Mouse (Mus musculus): ENCODE results near the gene Dennd2a.

The Dennd2a gene

DNA sequence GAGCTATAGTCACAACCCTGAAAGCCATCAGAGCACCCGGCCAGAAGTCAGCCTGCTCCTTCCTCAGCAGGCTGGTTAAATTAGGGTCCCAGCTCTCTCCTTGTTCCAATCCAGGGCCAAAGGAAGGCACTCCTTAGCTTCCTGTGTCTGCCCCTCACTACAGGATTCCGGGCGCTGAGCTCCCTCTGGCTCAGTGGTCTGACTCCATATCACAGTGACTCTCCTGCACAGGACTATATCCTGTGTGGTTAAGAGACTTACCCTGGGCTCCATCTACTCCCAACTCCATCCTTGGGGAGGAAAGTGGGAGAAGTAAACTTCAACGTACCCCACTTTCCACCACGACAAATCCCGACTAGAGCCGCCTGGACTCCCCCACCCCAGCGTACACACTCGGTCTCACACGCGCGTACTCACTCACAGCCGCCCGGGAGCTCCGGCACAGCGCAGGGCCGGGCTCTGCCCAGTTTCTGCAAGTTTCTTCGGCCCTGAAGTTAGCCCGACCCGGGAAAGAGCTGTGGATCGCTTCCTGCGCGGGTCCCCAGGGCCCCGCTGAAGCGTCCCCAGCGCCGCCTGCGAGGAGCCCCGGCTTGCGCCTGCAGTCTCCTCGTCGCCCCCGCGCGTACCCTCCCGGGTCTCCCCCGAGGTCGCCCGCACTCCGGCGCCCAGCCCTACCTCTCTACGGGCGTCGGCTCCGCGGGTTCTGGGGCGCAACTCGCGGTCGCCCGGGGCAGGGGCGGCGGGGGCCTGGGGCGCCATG is 587 bp downstream of the Dennd2a start:
- peak; percentile 71 for DNase-seq (ENCODE audit: low spot score)

DNA sequence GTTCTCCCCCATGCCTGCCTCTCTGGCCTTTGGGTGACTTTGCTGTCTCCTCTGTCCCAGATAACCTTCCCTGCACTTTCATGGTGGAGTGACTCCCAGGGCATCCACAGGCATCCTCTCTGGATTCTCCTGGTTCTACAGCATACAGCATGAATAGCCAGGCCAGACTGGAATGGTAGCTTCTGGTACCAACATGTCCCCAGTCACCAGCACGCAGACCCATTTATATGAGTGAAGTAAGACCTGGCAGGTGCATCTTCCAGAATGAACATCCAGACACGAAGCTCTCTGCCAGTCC is 2.1 kb downstream of the Dennd2a start:
- DNase-seq (ENCODE audit: low spot score): no peak

GRCm38 (mm10) chr6:39554888-39555647 is 2.6 kb downstream of the Dennd2a start:
- no peak for DNase-seq (ENCODE audit: low spot score)

- DNase-seq (ENCODE audit: low spot score): no peak
Measured at GRCm38 (mm10) chr6:39551981-39552636, 5.6 kb downstream of the Dennd2a start.

DNA sequence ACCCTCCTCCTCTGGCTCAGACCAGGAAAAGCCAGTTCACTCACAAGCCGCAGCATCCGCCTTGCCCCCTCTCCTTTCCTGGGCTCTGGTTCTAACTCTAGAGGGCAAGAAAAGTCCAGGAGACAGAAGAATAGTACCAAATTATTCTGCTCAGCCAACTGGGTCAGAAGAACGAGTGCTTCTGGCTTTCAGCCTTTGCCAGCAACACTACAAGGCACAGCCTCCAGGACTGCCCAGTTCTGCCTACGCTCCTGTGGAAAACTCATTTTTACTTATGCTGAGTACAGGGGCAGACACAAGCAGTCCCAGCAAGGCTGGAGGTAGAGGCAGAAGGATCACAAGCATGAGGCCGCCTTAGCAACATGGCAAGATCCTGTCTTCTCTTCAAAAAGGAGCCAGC is 9.6 kb downstream of the Dennd2a start:
- no peak for DNase-seq (ENCODE audit: low spot score)

DNA sequence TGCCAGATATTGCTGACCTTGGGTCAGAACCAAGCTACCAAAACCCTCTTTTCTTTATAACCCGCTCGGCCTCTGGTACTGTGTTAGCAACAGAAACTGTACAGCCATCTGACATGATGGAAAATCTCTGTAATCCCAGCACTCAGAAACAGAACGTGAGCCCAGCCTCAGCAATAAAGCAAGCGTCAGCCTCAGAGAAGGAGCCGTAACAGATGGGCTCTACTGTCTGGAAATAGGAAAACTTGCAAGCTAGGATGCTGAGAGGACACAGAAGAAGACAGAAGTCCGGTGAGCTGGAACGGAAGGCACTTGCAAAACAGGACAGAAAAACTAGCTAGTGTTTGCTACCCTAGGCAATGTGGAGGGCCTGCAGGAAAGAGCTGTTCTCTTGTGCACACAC is 12.2 kb downstream of the Dennd2a start:
- DNase-seq (ENCODE audit: low spot score): no peak

DNA sequence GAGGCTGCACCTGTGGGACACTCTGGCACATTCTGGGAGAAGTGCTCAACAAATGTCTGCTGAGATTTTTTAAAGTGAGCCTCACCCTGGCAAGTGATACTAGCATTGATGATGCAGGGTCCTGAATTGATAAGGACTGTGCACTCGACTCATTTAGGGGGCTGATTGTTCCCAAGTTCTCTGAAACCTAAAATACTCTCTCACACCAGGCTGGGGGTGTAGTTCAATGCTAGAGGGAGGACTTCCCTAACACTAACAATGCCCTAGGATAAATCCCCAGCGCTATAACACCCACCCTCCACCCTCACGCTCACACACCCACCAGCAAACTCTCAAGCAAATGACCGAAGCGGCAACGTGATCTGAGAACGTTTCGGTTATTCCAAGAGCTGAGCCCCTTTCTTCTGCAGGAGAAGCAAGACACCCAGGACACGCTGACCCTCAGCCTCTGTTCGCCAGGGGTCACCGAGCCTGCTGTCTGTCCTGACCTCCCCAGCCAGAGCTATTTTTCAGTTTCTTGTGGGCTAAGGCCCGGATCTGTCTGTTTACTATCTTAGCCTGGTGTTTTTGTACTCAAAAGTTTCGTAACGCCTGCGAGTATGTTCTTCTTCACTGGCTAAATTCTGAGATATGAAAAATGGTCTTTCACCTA is 13.8 kb downstream of the Dennd2a start:
- peak; percentile 53 for DNase-seq (ENCODE audit: low spot score)

DNA sequence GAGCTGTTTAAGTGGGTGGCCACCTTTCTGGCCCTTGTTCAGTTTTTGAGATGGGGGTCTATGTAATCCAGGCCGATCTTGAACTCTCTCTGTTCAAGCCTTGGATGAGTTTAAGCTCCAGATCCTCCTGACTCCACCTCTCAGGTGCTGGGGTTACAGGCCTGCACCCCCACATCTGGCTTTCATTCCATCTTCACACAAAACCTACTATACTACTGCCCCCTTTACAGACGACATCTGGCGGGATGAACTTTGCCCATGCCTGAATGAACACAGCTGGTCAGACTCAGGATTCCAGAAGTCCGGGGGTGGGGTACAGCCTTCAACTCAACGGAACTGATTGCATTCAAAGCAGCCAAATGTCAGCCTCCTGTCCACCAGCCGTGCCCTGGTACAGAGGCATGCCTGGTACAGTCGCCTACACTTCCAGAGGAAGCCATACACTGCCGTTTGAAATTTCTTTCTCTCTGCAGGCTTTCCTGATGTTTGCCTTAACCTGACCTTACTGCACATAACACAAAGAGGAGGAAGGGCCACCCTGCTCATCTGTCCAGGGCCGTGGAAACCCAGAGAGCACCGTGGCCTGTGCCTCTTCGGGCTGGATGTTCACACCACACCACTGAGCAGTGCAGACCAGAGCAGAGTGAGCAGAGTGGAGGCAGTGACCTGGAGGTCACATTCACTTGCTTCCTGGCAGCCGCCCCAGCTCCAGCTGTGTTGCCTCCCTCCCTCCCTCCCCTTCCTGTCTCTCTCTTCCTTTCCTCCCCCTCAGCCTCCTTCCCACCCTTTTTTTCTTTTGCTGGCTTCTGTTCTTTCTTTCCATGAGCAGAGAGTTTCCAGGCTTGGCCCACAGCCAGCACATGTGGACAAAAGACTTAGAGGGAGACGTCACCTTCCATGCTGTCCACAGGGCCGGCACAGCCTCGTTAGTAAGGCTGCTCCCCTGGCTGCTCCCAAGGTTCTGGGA is 14.8 kb downstream of the Dennd2a start:
- peak; percentile 76 for DNase-seq (ENCODE audit: low spot score)

DNA sequence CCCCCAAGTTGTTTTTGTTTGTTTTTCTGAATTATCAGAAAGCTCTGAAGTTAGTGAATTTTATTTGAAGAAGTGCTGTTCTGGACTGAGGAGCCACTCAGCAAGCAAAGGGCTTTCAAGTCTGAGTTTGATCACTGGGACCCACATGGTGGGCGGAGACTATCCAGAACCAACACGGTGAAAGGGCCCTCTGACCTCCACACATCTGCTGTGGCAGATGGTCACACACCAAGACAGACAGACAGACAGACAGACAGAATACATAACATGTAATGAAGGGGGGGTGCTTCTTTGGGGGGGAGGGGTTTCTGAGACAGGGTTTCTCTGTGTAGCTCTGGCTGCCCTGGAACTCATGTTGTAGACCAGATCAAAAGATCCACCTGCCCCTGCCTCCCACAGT is 17.1 kb downstream of the Dennd2a start:
- DNase-seq (ENCODE audit: low spot score): peak; percentile 59

DNA sequence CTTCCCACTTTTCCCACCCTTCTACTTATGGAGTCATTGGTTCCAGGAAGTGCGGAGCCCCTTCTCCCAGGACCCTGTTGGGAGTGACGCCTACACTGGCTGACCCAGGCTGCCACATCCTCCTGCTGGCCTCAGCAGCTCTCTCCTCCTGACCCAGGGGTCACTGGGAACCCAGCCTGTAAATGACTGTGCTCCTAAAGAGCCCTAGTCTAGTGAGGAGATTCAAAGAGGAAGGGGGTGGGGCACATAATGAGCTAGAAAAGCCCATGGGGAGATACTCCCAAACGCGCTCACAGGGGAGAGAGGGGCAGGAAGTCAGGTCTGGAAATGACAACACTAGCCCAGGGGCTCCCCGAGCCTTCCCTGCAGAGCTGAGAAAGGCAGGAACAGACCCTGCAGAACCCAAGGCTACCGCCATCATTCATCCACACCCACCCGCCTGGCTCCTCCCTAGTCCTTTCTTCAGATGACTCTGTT is 17.9 kb downstream of the Dennd2a start:
- DNase-seq (ENCODE audit: low spot score): peak; percentile 78

DNA sequence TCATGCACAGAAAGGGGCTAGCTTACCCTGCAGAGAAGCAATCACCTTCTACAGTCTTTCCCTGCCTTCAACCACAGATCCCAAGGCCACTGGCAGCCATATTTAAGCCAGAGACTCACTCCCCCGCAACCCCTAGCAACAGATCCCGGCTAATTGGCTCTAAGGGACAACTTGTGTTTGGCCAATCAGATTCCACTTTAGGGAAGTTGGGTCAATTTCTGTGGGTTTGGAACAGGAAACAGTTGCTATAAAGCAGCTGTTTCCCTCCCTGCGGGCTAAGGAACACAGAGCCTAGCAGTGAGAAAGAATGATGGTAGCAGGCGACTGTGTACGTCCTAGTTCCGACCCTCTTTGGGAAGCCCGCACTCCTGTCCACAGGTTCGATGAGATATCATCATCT is 19.4 kb downstream of the Dennd2a start:
- DNase-seq (ENCODE audit: low spot score): peak; percentile 45

DNA sequence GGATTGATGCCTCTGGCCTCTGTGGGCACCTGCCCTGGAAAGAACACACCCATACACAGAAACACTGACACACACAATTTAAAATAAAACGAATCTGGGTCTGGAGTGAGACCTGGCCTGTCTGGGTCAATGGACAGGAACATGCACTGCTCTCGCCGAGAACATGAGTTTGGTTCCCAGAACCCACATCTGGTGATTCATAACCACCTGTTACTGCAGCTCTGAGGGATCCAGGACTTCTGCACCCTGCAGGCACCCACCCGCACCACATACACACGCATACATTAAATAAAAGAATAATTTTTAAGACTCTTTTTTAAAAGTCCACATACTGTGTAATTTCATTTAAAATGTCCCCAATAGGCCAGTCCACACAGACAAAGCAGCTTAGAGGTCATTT is 20.4 kb downstream of the Dennd2a start:
- no peak for DNase-seq (ENCODE audit: low spot score)

DNA sequence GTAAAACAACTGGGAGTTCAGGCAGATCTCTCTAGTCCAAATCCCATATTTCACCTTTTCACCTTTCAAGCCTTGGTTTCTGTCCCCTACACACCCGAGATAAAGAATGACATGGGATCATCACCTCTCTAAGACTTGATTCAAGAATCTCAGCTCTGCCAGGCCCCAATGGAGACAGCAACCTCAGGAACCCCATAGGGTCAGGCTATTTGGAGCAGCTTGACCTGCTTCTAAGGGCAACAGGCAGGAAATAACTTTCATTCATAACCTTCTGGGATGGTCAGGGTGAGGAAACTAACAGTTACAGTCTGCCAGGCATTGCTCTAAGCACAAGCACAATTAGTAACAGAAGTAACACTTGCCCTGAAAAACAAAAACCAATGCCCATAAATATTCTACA is 21.0 kb downstream of the Dennd2a start:
- DNase-seq (ENCODE audit: low spot score): no peak

DNA sequence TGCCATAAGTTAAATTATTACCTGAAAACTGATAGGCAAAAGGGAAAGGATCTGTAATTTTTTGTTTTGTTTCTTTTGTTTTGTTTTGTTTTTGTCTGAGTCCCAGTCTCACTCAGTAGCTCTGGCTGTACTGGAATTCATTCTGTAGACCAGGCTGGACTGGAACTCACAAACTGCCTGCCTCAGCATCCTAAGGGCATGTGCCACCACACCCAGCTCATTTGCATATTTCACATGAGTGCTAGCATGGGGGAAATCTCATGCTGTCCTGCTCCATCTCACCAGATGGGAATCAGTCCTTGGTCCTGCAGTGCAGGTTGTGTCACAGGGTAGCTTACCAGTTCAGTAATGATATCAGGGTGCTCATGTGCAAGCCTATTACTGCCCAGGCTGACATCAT is 22.7 kb downstream of the Dennd2a start:
- no peak for DNase-seq (ENCODE audit: low spot score)

DNA sequence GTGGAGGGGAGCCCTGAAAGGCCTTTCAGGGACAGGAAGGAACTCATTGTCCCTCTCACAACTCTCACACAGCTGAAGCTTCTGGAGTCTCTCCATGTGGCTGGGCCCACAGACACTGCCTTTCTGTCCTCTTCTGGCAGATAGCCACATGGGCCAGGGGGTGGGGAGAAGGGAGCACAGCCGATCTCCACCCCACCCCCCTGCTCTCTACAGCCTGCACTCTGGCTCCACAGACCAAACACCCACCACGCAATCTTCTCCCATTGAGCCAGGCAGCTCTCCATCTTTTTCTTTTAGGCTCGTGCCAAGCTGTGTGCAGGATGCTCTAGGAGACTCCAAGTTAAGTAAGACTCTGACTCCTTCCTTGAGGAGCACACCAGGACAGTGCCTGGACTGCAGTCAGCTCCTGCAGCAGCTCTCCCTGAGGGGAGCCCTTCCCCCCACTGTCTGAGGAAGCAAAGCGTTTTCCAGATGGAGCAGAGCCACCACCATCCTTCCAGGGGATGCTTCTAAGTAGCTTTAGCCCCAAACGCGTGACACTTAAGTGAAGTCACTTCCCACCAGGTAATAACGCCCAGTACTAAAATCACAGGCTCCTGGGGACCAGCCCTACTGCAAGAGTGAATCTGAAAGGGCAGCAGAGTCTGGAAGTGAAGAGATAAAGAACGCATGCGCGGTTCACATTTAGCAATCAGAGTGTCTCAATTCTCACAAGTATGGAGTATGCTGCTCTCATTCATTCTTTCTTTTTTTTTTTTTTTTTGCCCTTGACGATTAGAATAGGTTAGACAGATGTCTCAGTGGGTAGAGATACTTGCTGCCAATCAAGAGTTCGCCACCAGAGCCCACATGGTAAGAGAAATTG is 28.8 kb downstream of the Dennd2a start:
- peak; percentile 42 for DNase-seq (ENCODE audit: low spot score)

- DNase-seq (ENCODE audit: low spot score): no peak
Measured at GRCm38 (mm10) chr6:39527811-39528210, 29.9 kb downstream of the Dennd2a start.

DNA sequence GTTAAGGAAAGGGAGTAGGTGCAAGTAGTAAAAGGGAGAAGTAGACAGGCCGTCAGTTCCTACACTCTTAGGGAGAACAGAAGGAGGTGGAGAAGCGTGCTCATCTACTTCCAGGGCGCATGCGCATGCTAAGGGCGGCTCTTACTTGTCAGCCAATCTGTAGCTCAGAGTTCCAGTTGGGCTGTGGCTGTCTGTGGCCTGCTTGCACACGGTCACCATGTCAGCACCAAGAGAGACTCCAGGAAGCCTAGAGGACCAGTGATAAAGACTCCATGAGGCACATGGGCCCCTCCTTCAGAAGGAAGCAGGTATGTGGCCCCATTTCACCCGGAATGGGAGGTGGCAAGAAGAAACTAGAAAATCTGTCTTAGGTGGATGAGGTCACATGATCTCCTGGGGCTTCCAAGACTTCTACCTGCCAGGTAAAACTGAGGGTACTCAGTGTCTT is 30.3 kb downstream of the Dennd2a start:
- DNase-seq (ENCODE audit: low spot score): no peak

DNA sequence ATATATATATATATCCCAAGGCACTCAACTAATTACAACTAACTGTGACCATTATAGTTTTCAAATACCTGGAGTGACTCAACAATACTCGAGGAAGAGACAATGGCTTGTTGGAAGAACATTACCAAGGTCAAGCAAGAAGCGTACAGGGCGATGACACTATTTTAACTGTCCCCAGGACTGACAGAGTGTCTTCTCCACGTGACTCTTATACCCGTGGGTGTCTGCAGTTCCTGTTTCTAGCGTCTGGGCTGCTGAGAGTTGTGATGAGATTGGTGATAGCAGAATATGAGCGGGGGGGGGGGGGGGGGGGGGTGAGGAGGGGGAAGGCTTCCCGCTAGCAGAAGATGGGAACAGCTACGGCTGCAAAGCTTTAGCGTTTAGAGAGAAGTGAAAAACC is 30.9 kb downstream of the Dennd2a start:
- no peak for DNase-seq (ENCODE audit: low spot score)

DNA sequence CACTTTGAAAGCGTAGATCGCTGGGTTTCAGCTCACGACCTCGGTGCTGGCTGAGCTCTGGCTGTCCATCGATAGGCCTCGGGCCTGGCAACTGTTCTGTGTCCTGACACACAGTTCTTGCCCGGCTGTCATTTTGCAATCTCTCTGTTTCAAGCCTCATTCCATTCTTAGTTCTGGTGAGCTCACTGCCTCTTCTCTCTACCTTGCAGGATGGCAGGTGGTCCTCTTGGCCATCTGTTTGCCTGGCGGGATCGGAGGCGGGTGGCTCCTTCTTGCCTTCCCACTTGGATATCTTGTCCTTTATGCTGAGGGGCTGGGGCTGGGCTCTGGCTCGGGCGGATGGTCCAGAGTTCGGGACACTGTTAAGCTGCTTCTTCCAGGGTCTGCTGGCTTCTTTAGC is 34.5 kb downstream of the Dennd2a start:
- no peak for DNase-seq (ENCODE audit: low spot score)

- DNase-seq (ENCODE audit: low spot score): no peak
Measured at GRCm38 (mm10) chr6:39522425-39522824, 35.2 kb downstream of the Dennd2a start.
